Mouse (Mus musculus): ENCODE measurements at regions not wholly inside any gene's neighbourhood (a gene's known extent, or its start where the extent isn't known, plus 50 kb on each side); places are given as distances from the start of the nearest gene placed in this dataset.
A peak's percentile ranks its signal among the peaks of the same experiment; 100 is the strongest.

GRCm38 (mm10) chr8:92427801-92428200 is 70.4 kb downstream of the Irx5 start:
- DNase-seq (ENCODE audit: low read depth): no peak

- no peak for DNase-seq (ENCODE audit: low read depth)
Observed at GRCm38 (mm10) chr8:92437075-92437663, 79.7 kb downstream of the Irx5 start.

DNA sequence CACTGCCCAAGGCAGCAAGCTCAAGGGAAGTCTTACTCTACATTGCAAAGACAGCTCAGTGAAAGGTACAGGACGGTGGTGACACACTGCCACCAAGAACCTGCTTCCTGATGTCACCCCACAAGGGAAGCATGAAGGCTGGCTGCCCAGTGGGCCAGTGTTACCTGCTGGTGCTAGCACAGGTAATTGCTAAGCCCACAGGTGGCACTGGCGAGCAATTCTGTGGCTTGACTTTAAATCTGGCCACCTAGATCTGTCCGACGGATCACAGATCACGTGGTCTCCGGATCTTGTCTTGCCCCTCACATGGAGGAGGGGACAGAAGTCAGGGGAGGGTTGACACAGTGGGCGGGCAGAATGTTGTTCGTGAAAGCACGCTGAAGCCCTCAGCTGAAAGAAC is 80.9 kb downstream of the Irx5 start:
- DNase-seq (ENCODE audit: low read depth): no peak

GRCm38 (mm10) chr8:92439713-92440436 is 82.5 kb downstream of the Irx5 start:
- DNase-seq (ENCODE audit: low read depth): no peak

DNA sequence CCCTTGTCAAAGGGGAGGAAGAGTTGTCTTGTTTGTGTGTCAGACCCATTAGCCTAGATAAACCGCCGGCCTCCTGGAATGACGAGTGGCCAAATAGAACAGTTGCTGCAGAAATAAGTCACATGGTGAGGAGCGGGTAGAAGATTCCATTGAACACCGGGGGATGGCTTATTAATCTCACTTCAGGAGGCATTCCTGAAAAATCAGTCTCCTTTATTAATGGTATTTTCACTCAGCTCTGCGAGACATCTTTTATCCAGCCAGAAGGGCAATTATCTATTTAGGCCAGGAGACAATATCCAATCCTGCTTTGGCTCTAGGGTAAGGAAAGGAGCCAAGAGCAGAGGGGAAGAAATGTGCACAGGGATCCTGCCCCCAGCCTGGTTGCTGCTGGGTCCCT is 84.7 kb downstream of the Irx5 start:
- no peak for DNase-seq (ENCODE audit: low read depth)

DNA sequence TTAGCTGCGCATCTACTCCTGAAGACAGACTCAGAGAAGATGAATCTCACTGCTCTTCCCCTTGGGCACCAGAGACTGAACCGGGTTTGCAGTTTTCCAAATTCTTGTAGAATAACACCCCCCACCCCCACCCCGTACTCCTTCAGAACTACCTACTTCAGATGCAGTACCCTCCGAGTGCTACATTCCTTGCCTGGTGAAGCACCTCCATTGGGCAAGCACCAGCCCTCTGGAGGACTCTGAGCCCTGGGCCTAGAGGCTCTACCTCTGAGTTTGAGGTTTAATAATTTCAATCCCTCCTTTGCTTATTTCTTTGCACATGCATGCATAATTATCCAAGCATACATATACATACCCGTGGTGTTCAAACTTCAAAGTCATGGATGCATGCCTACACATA is 101.9 kb downstream of the Irx5 start:
- DNase-seq (ENCODE audit: low read depth): no peak

DNA sequence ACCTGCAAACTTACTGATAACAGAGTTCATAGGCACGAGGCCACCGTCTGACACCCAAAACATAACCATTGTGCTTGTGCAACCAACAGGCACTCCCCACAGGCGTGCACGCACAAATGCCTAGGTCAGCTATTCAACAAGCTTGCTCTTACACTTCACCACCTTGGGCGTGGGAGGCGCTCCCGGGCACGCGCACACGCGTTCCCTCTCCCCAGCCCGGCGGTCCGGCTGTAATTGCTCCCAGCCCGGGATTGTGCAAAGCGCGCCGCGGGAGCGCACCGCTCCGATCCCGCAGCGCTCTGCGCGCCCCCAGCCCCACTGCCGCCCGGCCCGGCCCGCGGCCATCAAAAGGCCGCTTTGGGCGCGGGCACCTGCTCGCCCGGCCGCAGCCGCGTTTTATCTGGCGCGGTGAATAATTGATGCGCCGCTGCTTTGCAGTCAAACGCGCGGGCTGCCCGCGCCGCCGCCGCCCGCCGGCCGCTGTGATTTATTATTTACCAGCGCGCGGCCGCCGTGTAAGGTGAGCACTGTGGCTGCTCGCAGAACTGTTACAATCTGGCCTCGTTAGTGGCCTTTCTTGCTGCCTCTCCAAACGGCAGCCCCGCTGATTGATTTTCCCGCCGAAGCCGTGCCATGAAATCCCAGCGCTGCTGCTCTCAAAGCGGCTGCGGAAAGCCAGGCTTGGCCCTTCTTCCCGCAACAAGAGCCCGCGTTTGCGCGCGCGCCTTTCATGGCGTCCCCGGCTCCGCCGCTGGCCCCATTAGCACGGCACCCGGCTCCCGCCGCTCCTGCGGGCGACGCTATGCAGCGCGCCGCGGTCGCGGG is 102.9 kb downstream of the Irx5 start:
- no peak for DNase-seq (ENCODE audit: low read depth)

DNA sequence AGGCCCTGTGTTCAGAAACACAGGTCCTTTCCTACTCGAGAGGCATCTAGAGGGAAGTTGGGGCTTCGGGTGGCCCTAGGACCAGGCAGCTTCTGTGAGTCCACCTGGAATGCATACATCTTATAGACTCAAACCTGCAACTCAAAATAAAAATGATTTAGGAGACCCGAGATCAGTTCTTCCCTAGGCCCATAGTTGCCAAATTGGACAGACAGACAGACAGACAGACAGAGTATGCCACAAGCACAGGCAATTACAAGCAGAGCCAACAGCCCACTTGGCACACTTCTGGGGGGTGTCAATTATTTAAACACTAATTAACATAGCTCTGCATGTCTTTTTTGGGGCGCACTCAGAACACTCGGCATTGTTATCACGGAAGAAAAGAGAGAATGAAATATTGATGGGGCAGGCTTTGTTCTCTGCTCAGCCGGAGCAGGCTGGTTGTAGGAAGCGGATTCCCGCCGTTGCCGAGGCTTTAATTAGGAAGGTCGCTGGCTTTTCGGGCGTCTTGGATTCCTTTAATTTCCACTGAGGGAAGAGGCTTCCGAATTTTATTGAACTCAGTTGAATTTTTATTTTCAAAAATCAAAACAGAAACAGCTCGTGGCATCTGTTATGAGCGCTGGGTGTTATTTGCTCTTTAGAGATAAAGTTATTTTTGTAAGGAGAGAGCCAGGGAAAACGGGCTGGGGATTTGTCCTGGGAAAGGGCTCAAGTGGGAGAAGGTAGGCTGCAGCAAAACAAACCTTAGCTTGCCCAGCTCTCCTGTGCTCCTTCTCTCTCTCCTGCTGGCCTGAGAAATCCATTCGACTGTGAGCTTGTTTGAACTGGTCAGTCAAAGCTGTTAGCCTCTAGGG is 111.9 kb downstream of the Irx5 start:
- DNase-seq (ENCODE audit: low read depth): no peak

DNA sequence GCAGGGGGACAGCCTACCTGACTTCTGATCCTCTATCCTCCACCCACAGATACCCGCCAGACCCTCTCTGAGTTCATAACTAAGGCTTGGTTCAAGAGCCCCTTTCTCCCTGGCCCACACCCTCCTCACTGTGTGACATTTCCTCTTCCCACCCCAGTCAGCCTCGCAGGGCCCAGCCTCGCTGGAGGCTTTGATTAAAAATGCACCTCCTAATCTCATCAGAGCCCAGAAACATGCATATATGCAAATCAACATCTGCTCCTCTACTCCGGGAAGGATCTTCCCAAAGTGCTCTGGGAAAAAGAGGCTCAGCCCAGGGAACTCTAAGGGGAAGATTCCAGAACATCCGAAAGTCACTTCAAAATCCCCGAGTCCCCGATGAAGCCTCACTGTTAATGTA is 114.8 kb downstream of the Irx5 start:
- no peak for DNase-seq (ENCODE audit: low read depth)

DNA sequence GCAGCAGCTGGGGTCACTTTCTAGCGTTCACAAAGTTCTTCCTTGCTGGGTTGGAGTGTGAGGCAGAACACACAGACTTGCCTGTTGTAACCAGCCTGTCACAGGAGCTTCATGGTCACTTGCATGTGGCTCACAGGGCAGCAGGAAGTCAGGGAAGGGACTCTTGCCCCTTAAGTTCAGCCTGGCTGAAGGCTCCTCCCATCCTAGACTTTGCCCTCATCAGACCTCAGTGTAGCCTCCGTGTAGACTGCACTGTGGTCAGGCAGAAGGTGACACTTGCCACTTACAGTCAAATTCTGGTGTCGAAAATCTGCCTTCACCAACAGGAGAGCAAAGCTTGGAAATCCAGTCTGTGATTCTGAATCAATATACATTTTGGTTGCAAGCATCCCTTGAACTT is 115.4 kb downstream of the Irx5 start:
- DNase-seq (ENCODE audit: low read depth): no peak

GRCm38 (mm10) chr8:92482393-92482792 is 125.0 kb downstream of the Irx5 start:
- DNase-seq (ENCODE audit: low read depth): peak; percentile 54

DNA sequence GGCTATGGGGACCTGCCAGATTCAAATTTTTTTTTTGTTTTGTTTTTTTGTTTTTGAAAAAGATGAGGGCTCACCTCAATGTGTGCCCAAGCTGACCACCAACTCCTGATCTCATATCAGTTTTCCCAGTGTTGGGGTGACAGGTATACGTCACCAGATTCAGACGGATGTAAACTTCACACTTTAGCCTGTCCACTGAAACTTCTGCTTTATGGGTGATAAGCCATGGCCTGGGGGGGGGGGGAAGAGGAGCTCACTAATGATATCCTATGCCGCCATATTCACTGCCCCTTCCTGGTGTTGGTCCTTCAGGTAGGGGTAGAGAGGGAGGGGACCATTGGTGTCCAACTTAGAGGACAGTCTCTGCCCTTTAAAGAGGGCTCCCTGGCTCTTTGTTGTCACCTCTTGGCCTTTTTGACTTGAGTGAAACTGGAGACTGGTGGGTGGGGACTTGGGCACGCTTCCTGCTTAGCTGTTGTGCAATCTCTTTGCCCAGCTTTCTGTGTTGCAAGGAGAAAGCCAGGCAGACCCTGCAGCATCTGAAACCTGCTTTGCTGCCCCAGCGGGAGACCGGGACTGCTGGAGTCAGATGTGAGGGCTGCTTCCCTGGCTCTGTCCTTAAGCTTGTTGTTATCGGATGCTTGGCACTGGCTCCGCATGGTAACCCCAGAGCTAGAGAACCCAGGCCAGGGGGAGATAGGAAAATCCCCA is 125.8 kb downstream of the Irx5 start:
- peak; percentile 49 for DNase-seq (ENCODE audit: low read depth)

GRCm38 (mm10) chr8:92488526-92489159 is 131.2 kb downstream of the Irx5 start:
- no peak for DNase-seq (ENCODE audit: low read depth)

DNA sequence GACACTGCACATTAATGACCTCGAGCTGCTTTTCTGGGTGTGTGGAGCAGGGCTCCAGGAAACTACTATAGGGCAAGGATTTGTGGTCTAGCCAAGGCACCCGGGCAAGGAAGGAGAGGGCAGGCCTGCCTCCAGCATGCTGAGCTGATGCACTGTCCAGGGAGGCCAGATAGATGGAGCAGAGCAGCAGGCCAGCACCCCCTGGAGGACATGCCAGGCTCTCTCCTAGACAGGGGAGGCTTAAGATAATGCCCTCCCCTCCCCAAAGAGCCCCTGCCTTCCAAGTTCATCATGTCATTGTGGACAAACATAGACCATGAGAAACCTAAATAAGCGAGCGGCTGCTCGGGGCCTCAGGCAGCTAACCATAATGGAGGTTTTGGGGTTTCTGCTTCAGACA is 134.1 kb downstream of the Irx5 start:
- DNase-seq (ENCODE audit: low read depth): no peak

DNA sequence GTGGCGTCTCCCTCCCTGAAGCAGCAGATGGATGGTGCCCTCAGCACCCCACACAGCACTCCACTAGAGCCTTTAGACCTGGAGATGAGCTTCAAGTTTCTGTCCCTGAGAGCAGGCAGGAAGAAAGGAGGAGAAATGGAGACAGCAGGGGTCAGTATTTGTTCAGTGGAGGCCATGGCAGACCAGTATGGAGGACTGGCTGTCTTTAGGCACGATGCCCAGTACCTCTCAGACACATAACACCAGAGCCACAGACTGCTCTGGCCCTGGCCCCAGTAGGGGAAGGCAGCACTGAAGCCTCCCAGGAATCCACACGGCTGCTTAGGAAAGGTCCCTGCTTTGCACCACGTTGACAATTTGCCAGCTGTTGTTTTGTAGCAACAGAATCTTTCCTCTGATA is 136.0 kb downstream of the Irx5 start:
- no peak for DNase-seq (ENCODE audit: low read depth)

DNA sequence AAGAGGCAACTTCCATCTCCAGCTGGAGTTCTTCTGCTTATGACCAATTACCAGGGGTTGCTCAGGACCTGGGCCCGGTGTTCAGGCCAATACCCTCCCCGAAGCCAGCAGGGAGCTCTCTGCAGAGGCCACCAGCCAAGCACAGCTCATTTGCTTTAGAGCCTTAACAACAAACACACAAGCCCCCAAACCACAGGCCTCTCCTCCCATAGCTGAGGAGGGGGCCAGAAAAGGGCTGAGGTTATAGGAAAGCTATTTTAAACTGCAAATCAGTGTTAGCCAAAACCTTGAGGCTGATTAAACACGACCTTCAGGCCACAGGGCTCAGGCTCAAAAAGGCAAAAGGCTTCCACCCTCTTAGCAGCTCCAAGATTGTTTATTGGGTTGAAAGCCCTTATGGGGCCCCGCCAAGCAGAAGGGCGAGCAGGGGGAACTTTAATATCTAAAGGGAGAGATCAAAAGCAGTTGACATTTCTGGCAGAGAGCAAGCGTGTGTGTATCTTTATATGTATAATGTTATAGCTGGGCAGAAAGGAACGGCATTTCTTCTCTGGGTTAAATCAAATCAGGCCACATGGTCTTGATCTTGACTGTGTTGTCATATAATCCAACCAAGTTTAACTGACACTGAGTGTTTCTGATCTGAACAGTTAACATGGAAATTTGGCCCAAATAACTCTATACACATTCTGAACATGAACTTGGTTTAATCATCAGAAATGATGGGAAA is 148.3 kb downstream of the Irx5 start:
- DNase-seq (ENCODE audit: low read depth): no peak

- no peak for DNase-seq (ENCODE audit: low read depth)
Observed at GRCm38 (mm10) chr8:92506436-92506835, 149.0 kb downstream of the Irx5 start.

GRCm38 (mm10) chr8:92506906-92507305 is 149.5 kb downstream of the Irx5 start:
- no peak for DNase-seq (ENCODE audit: low read depth)

DNA sequence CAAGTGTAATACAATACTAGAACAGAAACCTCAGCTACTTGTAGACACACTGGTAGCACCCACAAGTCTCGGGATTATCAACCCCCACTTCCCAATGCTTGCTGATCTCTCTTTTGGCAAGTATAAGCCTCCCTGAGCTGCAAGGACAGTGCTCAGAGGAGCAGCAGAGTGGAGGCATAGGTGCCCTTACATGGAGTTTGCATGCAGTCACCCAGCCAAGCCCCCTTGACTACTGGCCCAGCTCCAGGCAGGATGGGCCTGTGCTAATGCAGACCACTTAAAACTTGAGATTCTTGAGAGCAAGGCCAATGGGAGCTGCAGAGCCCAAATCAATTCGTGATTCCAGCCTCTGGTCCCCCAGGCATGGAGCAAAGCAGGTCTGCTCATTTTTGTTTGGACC is 158.0 kb downstream of the Irx5 start:
- no peak for DNase-seq (ENCODE audit: low read depth)

DNA sequence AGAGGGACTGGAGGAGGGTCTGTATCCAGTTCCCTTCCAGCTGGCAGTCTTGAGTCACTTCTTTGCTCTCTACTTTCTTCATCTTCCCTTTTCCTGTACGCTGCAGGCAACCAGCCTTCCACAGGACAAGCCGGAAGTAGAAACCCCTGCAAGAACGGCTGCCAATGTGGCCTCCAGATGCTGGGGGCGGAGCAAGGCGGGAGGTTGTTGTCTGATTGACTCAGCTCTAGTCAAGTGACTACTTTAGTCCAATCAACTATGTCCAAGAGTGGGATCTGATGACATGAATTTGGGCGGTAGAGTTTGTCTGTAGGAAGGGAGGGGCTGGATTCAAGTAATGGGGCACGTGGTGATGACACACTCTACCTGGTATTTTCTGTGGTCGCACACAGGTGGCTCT is 156.1 kb upstream of the Irx6 start:
- no peak for DNase-seq (ENCODE audit: low read depth)

Measured in gonadal fat pad, adult 2 months (tissue).